Mouse (Mus musculus) liver, embryonic 12.5 days (tissue): ENCODE results near the gene Arhgap24. TPM values are rescaled to one million over a fixed set of nuclear protein-coding genes. Genes with fewer than 3 reads are reported as not detected.

ENCODE experiments used
- ATAC-seq: fragments of 200-750 bp; cut with Nextera tagmentation; 2 replicates; pipeline ENCODE4 v1.8.0; 2017; ENCODE audit warnings: moderate number of reproducible peaks, mild to moderate bottlenecking, moderate library complexity
- H3K27ac ChIP-seq: fragments of 300-500 bp; sonication (generic); 2 replicates; pipeline ENCODE4 v1.5.1; 2016; ENCODE audit warnings: mild to moderate bottlenecking
- H3K27me3 ChIP-seq: fragments of 300-500 bp; sonication (generic); replicated peaks from 2 replicates; pipeline ENCODE4 v1.6.1; 2016; ENCODE audit warnings: mild to moderate bottlenecking, moderate library complexity
- H3K36me3 ChIP-seq: fragments of 300-500 bp; sonication (generic); 2 replicates; pipeline ENCODE4 v1.6.1; 2016; ENCODE audit warnings: mild to moderate bottlenecking, moderate library complexity
- H3K4me1 ChIP-seq: fragments of 300-500 bp; sonication (generic); 2 replicates; pipeline ENCODE4 v1.6.1; 2016
- H3K4me2 ChIP-seq: fragments of 300-500 bp; sonication (generic); 2 replicates; pipeline ENCODE4 v1.6.1; 2016; ENCODE audit warnings: mild to moderate bottlenecking, moderate library complexity
- H3K4me3 ChIP-seq: fragments of 300-500 bp; sonication (generic); 2 replicates; pipeline ENCODE4 v1.5.1; 2016; ENCODE audit warnings: mild to moderate bottlenecking, moderate library complexity
- H3K9ac ChIP-seq: fragments of 300-500 bp; sonication (generic); 2 replicates; pipeline ENCODE4 v1.6.1; 2016; ENCODE audit warnings: mild to moderate bottlenecking, moderate library complexity
- H3K9me3 ChIP-seq: fragments of 300-500 bp; sonication (generic); replicated peaks from 2 replicates; pipeline ENCODE4 v1.6.1; 2016; ENCODE audit warnings: mild to moderate bottlenecking, moderate library complexity
- WGBS: fragments of 180-500 bp; shearing (Covaris S2); methylation state at CpG from one replicate; pipeline ENCODE4 v1.1.7; 2016; ENCODE audit not compliant: insufficient replicate concordance; 5-methylcytosine and 5-hydroxymethylcytosine counted together
- polyA plus RNA-seq: library from polyadenylated mRNA; unstranded; fragments of >200 nt; fragmentation: Nextera tagmentation; extraction: Ambion mirVana; gene quantifications from 2 replicates; pipeline ENCODE4 v1.2.1, GENCODE M21; 2016

Arhgap24 gene
- 2.8 and 3.4 TPM in 2 replicates for polyA plus RNA-seq

DNA sequence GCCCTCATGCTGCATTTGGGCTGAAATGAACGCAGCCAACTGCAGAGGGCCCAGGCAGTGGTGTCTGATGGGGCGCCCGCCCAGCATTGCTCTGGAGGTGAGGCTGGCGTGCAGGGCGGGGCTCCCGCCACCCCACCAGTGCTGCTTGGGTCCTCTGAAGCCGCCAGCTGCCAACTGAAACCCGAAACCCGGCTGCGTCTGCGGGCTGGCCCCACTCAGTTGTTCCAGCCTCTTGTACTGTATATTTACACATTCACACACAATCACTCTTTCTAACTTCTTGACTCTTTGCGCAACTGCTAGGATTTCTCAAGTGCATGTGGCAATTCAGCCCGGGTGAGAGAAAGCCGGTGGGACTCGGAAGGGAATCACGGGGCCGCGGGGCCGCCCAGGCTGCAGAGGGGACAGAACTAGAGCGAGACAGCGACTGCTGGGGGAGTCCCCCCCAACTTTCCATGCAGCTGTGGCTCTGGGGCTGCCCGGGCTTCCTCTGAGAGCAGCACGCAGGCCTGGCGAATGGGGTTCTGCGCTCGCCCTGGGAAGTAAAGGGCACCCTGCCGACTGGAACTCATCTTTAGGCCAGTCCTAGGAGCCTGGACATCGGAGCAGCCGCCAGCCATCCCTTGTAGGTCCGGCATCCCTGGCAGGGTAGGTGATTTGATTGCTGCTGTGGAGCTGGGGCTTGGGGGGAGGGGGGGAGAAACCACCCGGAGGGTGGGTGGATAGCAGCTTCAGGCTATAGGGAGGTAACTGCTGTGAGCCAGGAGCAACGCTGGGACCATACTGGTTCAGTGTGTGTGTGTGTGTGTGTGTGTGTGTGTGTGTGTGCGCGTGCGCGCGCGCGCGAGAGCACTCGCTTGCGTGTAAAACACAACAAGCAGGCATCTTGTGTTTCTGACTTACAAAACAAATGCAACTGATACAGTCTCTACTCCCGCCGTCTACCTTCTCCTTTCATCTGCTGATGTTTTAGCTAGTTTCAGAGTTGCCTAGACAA lies at the start of gene Arhgap24:
Arhgap24 (plus strand) TSS at position 177 of the 997 bp plus-strand sequence.
- peaks cover 14% of the 10 kb centered on the region for H3K27me3 ChIP-seq
- H3K4me3 ChIP-seq = peak within 1 kb of the TSS; percentile 50
- WGBS = 3% methylated on average over 44 of the region's 44 CpGs
- peak; percentile 74 for ATAC-seq
- H3K36me3 ChIP-seq = no peaks in the 10 kb centered on the region
- H3K9me3 ChIP-seq = no peaks in the 10 kb centered on the region
- peak within 1 kb of the TSS; percentile 65 for H3K27ac ChIP-seq
- H3K4me1 ChIP-seq = 0 out of 2 replicates have a peak, but pooled peaks cover 3% of the 10 kb centered on the region
- H3K4me2 ChIP-seq = peak within 1 kb of the TSS; percentile 60
- peak within 1 kb of the TSS; percentile 36; the same call in 1 of the 2 replicates for H3K9ac ChIP-seq

- no peaks in the 10 kb centered on the region for H3K36me3 ChIP-seq
- 56% methylated on average over 4 of the region's 4 CpGs for WGBS
- H3K9me3 ChIP-seq = no peaks in the 10 kb centered on the region
- no peak for ATAC-seq
- H3K4me2 ChIP-seq = no peak overlapping the region
- no peak overlapping the region for H3K27ac ChIP-seq
- no peaks in the 10 kb centered on the region for H3K4me1 ChIP-seq
- no peaks in the 10 kb centered on the region for H3K27me3 ChIP-seq
- H3K9ac ChIP-seq = no peak overlapping the region
- H3K4me3 ChIP-seq = no peak overlapping the region
These were observed 47.0 kb upstream of the Arhgap24 start for GRCm38 (mm10) chr5:102434182-102434581.

DNA sequence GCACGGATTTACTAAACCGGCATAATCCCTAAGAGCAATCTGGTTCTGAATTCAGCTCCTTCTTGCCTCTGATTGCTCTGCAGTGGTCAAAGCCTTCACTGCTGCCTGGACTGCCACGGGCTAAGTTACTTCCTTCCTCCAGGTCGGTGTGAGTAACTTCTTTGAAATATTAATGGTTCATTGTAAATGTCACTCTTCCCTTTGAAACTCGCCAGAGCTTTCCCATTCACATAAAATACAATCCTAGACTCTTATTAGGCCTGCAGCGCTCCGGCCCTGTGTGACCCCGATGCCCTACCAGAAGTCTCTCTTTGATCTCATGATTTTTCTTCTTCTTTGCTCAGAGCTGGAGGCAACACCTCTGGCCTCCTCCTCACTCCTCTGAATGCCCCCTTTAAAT lies 44.6 kb upstream of the Arhgap24 start:
- ATAC-seq = no peak
- Histone ChIP-seq H3K4me3 (no peak overlapping the region), H3K4me2 (no peak overlapping the region), H3K27ac (no peak overlapping the region), H3K9me3 (no peaks in the 10 kb centered on the region), H3K9ac (no peak overlapping the region), H3K27me3 (no peaks in the 10 kb centered on the region), H3K36me3 (no peaks in the 10 kb centered on the region), H3K4me1 (no peaks in the 10 kb centered on the region)
- WGBS = 55% methylated on average over 8 of the region's 8 CpGs

DNA sequence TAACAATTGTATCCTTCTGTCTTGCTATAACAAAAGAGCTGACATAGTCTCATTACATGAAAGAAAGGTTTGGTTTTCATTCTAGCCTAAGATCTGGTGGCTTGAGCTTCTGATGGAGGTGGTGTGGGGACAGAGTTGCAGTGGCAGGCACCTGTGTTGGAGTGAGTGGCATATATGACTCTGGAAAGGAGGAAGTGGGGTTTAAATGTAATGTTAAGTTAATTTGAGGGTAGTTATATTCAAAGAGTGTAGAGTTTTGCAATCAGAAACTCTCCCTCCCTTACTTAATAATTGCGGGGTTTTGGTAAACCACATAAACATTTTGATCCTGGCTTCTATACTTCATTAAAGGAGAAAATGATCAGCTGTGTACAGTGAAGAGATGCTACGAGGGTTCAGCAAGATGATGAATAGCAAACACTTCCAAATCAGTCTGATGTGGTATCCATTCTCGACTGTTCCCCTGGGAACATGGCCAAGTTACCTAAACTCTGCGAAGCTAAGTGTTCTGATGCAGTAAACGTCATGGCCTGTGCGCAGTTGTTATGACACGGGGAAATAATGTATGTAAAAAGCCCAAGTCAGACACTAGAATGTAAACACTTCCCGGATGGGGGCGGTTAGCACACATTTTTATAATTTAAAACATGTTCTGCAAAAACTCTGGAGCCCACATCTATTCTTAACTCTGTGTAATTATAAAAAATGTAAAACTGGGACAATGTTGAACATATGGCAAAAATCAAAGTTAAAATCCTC lies 41.9 kb upstream of the Arhgap24 start:
- Histone ChIP-seq H3K9me3 (no peaks in the 10 kb centered on the region), H3K4me2 (no peak overlapping the region), H3K4me1 (no peaks in the 10 kb centered on the region), H3K27ac (no peak overlapping the region), H3K9ac (no peak overlapping the region), H3K36me3 (no peaks in the 10 kb centered on the region), H3K27me3 (no peaks in the 10 kb centered on the region), H3K4me3 (no peak overlapping the region)
- ATAC-seq = no peak
- WGBS = 66% methylated on average over 9 of the region's 9 CpGs

- Histone ChIP-seq H3K27me3 (no peaks in the 10 kb centered on the region), H3K4me2 (no peak overlapping the region), H3K9me3 (no peaks in the 10 kb centered on the region), H3K4me1 (no peaks in the 10 kb centered on the region), H3K9ac (no peak overlapping the region), H3K36me3 (no peaks in the 10 kb centered on the region), H3K27ac (no peak overlapping the region), H3K4me3 (no peak overlapping the region)
- 47% methylated on average over 9 of the region's 9 CpGs for WGBS
- no peak for ATAC-seq
These were observed 33.8 kb upstream of the Arhgap24 start for GRCm38 (mm10) chr5:102447436-102447835.

DNA sequence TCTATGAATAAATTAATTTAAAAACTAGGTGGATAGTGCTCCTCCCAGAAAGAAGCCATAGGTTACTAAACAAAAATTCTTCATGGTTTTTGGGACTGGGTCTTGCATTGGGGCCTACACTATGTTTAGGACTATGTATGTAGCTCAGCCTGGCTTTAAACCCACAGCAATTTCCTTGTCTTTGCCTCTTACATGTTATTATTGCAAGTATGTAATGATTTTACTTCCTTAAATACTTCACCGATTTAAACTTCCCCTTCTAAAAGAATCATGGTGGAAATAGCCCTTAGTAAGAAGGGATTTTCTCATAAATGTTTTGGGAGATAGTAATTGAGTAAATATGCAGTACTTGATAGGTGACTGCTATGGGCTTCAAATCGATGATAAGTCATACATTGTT lies 30.3 kb upstream of the Arhgap24 start:
- H3K36me3 ChIP-seq = no peaks in the 10 kb centered on the region
- no peaks in the 10 kb centered on the region for H3K9me3 ChIP-seq
- H3K27ac ChIP-seq = no peak overlapping the region
- H3K4me3 ChIP-seq = no peak overlapping the region
- ATAC-seq = no peak
- H3K9ac ChIP-seq = no peak overlapping the region
- no peak overlapping the region for H3K4me2 ChIP-seq
- WGBS = 57% methylated on average over 2 of the region's 2 CpGs
- H3K4me1 ChIP-seq = no peaks in the 10 kb centered on the region
- no peaks in the 10 kb centered on the region for H3K27me3 ChIP-seq

GRCm38 (mm10) chr5:102452079-102452797 lies 29.0 kb upstream of the Arhgap24 start:
- no peak overlapping the region for H3K4me3 ChIP-seq
- no peaks in the 10 kb centered on the region for H3K36me3 ChIP-seq
- ATAC-seq = no peak
- H3K27ac ChIP-seq = no peak overlapping the region
- no peak overlapping the region for H3K4me2 ChIP-seq
- WGBS = 72% methylated on average over 7 of the region's 7 CpGs
- H3K9ac ChIP-seq = no peak overlapping the region
- no peaks in the 10 kb centered on the region for H3K4me1 ChIP-seq
- no peaks in the 10 kb centered on the region for H3K9me3 ChIP-seq
- no peaks in the 10 kb centered on the region for H3K27me3 ChIP-seq

- H3K4me3 ChIP-seq = no peak overlapping the region
- H3K27me3 ChIP-seq = no peaks in the 10 kb centered on the region
- H3K9ac ChIP-seq = no peak overlapping the region
- no peaks in the 10 kb centered on the region for H3K9me3 ChIP-seq
- H3K4me1 ChIP-seq = no peaks in the 10 kb centered on the region
- no peak overlapping the region for H3K4me2 ChIP-seq
- H3K27ac ChIP-seq = no peak overlapping the region
- WGBS = 82% methylated on average over 2 of the region's 2 CpGs
- ATAC-seq = no peak
- no peaks in the 10 kb centered on the region for H3K36me3 ChIP-seq
These were observed 27.9 kb upstream of the Arhgap24 start for GRCm38 (mm10) chr5:102453324-102453723.

DNA sequence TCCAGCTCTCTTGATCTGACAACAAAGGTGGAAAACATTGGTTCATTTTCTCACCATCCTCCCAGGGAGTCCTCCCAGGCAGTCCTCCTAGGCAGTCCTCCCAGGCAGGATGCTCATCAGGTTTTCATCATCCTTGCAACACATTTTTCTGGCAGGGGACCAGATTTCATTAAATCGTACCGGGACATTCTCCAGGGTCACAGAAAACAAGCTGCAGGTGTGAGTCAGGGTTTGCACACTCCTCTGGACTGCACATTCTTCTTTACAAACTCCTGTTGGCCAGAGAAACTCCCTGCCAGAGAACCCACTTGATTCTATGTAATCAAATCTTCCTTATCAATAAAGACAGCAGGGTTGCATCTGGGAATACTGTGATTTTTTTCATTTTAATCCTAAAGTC lies 25.9 kb upstream of the Arhgap24 start:
- no peak for ATAC-seq
- Histone ChIP-seq H3K27ac (no peak overlapping the region), H3K4me2 (no peak overlapping the region), H3K4me3 (no peak overlapping the region), H3K9ac (no peak overlapping the region), H3K9me3 (no peaks in the 10 kb centered on the region), H3K36me3 (no peaks in the 10 kb centered on the region), H3K4me1 (no peaks in the 10 kb centered on the region), H3K27me3 (no peaks in the 10 kb centered on the region)
- 61% methylated on average over 2 of the region's 2 CpGs for WGBS

DNA sequence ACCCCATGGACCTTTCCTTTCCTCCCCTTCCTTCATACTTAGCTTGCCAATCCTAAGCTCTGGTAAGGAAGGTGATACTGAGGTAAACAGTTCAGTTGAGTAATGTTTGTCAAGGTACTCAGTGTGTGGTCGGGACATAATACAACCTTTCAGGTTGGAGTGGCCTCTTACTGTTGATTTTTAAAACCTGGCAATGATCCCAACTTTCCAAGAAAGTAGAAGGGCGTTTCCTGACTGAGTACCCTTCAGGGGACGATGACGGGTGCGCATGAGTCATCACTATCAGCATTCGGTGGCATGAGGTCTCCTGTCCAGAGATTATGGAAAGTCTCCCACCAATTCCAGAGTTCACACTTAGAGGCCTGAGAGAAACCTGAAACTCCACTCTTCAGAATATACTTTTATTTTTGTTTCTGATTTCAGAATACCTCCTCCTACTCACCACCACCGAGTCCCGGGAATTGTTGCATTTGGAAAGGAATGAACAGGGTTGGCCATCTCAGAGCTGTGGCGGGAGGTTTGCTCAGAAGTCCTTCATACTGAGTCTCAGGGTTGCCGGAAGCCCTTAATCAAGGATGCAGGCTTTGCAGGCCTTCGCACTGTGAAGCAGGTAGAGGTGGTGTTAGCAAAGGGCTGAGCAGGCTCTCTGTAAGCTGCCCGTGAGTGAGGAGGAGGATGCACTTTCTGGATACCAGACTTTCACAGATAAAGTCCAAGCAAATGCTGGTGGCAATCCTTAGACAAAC lies 20.6 kb upstream of the Arhgap24 start:
- ATAC-seq = no peak
- H3K36me3 ChIP-seq = no peaks in the 10 kb centered on the region
- H3K27me3 ChIP-seq = no peaks in the 10 kb centered on the region
- no peaks in the 10 kb centered on the region for H3K9me3 ChIP-seq
- no peak overlapping the region for H3K4me3 ChIP-seq
- no peak overlapping the region for H3K9ac ChIP-seq
- H3K4me1 ChIP-seq = no peaks in the 10 kb centered on the region
- no peak overlapping the region for H3K4me2 ChIP-seq
- H3K27ac ChIP-seq = no peak overlapping the region
- WGBS = 67% methylated on average over 12 of the region's 12 CpGs

DNA sequence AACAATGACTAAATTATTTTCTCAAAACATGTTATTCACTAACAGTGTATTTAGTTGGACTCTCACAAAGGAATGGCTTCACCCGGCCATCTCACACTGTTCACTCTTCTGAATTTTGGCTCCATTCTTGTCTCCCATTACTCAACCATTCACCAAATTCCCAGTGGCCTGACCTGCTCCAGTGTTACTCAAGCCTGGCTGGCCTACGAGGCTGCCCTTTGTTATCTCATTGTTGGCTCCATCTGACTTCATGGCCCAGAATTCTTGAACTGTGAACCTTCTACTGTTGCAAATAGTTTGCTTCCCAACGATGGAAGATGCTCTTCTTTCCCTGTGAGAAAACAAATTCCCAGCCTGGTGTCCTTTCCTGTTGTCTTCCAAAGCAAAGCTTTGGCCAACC lies 18.2 kb upstream of the Arhgap24 start:
- H3K27ac ChIP-seq = no peak overlapping the region
- no peak overlapping the region for H3K4me2 ChIP-seq
- H3K36me3 ChIP-seq = no peaks in the 10 kb centered on the region
- H3K4me1 ChIP-seq = no peaks in the 10 kb centered on the region
- H3K9ac ChIP-seq = no peak overlapping the region
- no peaks in the 10 kb centered on the region for H3K9me3 ChIP-seq
- 58% methylated on average over 3 of the region's 3 CpGs for WGBS
- H3K4me3 ChIP-seq = no peak overlapping the region
- H3K27me3 ChIP-seq = no peaks in the 10 kb centered on the region
- no peak for ATAC-seq
